Mouse (Mus musculus): ENCODE measurements at regions not wholly inside any gene's neighbourhood (a gene's known extent, or its start where the extent isn't known, plus 50 kb on each side); places are given as distances from the start of the nearest gene placed in this dataset.

DNA sequence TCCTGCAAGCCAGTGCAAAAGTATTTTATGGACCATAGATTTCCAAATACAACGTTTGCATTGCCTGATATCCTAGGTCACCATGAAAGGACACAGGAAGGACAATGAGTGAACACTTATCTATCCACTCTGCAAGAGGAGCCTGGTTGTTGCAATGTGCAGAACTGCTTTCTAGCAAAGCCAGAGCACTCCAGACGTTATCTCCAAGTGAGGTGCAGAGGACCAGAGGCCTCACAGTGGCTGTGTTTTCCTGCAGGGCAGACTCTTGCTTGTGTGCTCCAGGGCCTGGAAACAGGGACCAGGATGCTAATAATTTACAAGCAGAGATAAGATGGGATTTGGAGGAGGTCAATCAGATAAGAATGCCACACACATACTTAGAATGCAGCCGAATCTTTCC, 226.0 kb upstream of the Spdye4c start:
- TF ChIP-seq CTCF (IDR thresholded peaks at IDR 0.05; ENCODE audit: extremely low read depth, insufficient read length, insufficient replicate concordance, low read depth, low read length) (no peak), POLR2A (IDR thresholded peaks at IDR 0.05; ENCODE audit: low read depth, low read length) (no peak)

Data from small intestine, adult 2 months (tissue).